Mouse (Mus musculus) heart, postnatal 0 days (tissue): ENCODE measurements around the gene Ndufaf5. TPM values are rescaled to one million over a fixed set of nuclear protein-coding genes. Genes with fewer than 3 reads are reported as not detected.

Source experiments
- ATAC-seq: fragments of 200-750 bp; cut with Nextera tagmentation; 2 replicates; pipeline ENCODE4 v1.8.0; 2017; ENCODE audit warnings: low read depth, moderate number of reproducible peaks, moderate library complexity; ENCODE audit not compliant: insufficient read depth
- DNase-seq: peaks from one replicate; pipeline ENCODE4 v3.0.0-alpha.2; 2016; ENCODE audit warnings: low spot score
- H3K27ac ChIP-seq: fragments of 300-500 bp; sonication (generic); 2 replicates; pipeline ENCODE4 v1.5.1; 2014; ENCODE audit warnings: low read depth, mild to moderate bottlenecking
- H3K27me3 ChIP-seq: fragments of 300-500 bp; sonication (generic); 2 replicates; pipeline ENCODE4 v1.6.1; 2014; ENCODE audit warnings: low read length, mixed read lengths; ENCODE audit not compliant: control insufficient read depth, insufficient read depth
- H3K36me3 ChIP-seq: fragments of 300-500 bp; sonication (generic); replicated peaks from 2 replicates; pipeline ENCODE4 v1.6.1; 2014; ENCODE audit warnings: low read length, mixed read lengths; ENCODE audit not compliant: control insufficient read depth, insufficient read depth
- H3K4me1 ChIP-seq: fragments of 300-500 bp; sonication (generic); 2 replicates; pipeline ENCODE4 v1.6.1; 2014; ENCODE audit warnings: antibody characterized with exemption; ENCODE audit not compliant: control insufficient read depth, insufficient read depth
- H3K4me2 ChIP-seq: fragments of 300-500 bp; sonication (generic); 2 replicates; pipeline ENCODE4 v1.6.1; 2014; ENCODE audit warnings: low read depth, mild to moderate bottlenecking, low read length, moderate library complexity
- H3K4me3 ChIP-seq: fragments of 300-500 bp; sonication (generic); 2 replicates; pipeline ENCODE4 v1.5.1; 2014; ENCODE audit warnings: low read depth, low read length
- H3K9ac ChIP-seq: fragments of 300-500 bp; sonication (generic); replicated peaks from 2 replicates; pipeline ENCODE4 v1.6.1; 2014; ENCODE audit warnings: low read depth, low read length, mixed read lengths
- H3K9me3 ChIP-seq: fragments of 300-500 bp; sonication (generic); replicated peaks from 2 replicates; pipeline ENCODE4 v1.6.1; 2016; ENCODE audit warnings: low read length; ENCODE audit not compliant: control insufficient read depth
- CTCF ChIP-seq: IDR thresholded peaks from 2 replicates; pipeline ENCODE4 v1.5.1; 2016; ENCODE audit warnings: antibody characterized with exemption, control low read depth, low read depth
- EP300 ChIP-seq: IDR thresholded peaks from 2 replicates; pipeline ENCODE4 v1.6.1; 2016; ENCODE audit warnings: antibody characterized with exemption, low read depth
- WGBS: fragments of 180-500 bp; shearing (Covaris S2); extraction: QIAGEN DNeasy Blood & Tissue Kit; methylation state at CpG from one replicate; pipeline ENCODE4 v1.1.7; 2014; 5-methylcytosine and 5-hydroxymethylcytosine counted together
- polyA plus RNA-seq: library from polyadenylated mRNA; unstranded; fragments of >200 nt; fragmentation: Nextera tagmentation; extraction: Ambion mirVana; gene quantifications from 2 replicates; pipeline ENCODE4 v1.2.1, GENCODE M21; 2015
- total RNA-seq: library from RNA; depleted of rRNA; stranded (reverse); fragments of >200 nt; gene quantifications from 2 replicates; pipeline ENCODE4 v1.2.3, GENCODE M21; 2014; ENCODE audit warnings: low replicate concordance

Gene Ndufaf5
- total and polyA plus RNA-seq, 2 experiments from 2014 or later, result 17.1 to 33.4 TPM

DNA sequence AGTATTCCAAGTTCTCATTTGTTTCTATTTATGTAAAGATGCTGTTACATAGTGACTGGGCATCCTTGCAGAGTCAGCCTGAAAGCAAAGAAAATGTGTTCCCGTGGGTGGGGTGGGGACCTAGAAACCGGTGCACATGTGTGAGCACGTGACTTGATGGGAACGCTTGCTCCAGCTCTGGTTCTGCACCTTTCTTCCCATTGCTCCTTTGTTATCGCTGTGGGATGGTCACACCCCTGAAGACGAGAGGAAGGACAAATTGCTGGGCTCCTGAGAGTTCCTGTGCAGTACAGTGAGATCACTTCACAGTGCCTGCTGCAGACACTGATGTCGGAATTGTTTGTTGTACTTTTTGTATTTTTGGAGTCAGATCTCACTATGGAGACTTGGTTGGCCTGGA is 33.3 kb downstream of the Ndufaf5 start:
- ATAC-seq, result no peak
- TF ChIP-seq CTCF (no peak), EP300 (no peak)

DNA sequence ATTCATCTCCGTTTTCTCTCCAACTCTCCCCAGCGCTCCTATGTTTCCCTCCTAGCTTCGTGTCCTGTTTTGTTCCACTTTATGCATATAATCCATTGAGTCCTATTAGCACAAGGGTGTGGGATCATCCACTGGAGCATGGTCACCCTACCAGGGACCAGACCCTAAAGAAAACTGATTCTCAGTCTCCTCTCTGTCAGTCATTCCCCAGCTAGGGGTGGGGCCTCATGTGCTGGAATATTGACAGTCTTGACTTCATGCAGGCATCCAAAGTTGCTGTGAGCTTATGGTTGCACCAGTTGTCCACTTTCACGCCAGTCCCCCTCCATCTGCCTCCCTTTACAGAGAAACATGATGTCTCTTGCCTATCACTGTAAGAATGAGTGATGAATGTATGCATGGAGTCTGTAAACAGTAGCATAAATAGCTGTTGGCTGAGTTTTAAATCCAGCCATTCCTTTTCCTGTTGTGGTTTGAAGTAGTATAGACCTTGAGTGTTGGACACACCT is 44.1 kb downstream of the Ndufaf5 start:
- Histone ChIP-seq H3K9me3 (no peaks in the 10 kb centered on the region), H3K4me3 (no peak overlapping the region), H3K27ac (no peak overlapping the region), H3K36me3 (no peaks in the 10 kb centered on the region), H3K27me3 (no peaks in the 10 kb centered on the region), H3K4me1 (peaks cover 6% of the 10 kb centered on the region; the same call in 1 of the 2 replicates), H3K9ac (no peak overlapping the region), H3K4me2 (no peak overlapping the region)
- TF ChIP-seq EP300 (no peak), CTCF (no peak)
- DNase-seq, result no peak
- ATAC-seq, result no peak
- 90% methylated on average over 4 of the region's 4 CpGs for WGBS

More for the DNA sequence above, 33.3 kb downstream of the Ndufaf5 start:
- Histone ChIP-seq H3K4me1 (no peaks in the 10 kb centered on the region), H3K9ac (no peak overlapping the region), H3K4me3 (no peak overlapping the region), H3K27ac (no peak overlapping the region), H3K27me3 (no peaks in the 10 kb centered on the region), H3K9me3 (no peaks in the 10 kb centered on the region), H3K36me3 (peaks cover 39% of the 10 kb centered on the region), H3K4me2 (no peak overlapping the region)
- DNase-seq, result no peak
- 91% methylated on average over 7 of the region's 7 CpGs for WGBS

DNA sequence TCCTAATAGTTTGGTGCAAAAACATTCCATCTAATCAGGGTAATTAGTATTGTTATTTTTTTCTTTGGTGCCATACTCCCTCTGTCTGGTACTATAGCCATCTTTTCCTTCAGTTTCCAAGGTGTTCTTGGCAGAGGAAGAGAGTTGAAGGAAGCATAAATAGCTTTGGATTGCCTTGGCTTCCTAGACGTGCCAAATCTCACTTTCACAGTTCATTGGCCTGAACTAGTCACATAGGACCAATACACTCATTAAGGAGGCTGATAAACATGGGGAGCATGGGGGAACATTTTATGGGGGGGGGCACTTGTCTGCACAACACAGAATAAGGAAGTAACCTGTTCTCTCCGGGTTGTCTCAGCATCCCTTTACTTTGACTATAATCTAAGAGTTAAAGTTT is 45.0 kb downstream of the Ndufaf5 start:
- 58% methylated on average over 2 of the region's 2 CpGs for WGBS
- no peak overlapping the region for H3K4me3 ChIP-seq
- TF ChIP-seq EP300 (no peak), CTCF (no peak)
- H3K4me1 ChIP-seq, result peaks cover under 1% of the 10 kb centered on the region; the same call in 1 of the 2 replicates
- no peak overlapping the region for H3K9ac ChIP-seq
- H3K9me3 ChIP-seq, result no peaks in the 10 kb centered on the region
- DNase-seq (no peak), ATAC-seq (no peak)
- H3K27me3 ChIP-seq, result no peaks in the 10 kb centered on the region
- no peaks in the 10 kb centered on the region for H3K36me3 ChIP-seq
- no peak overlapping the region for H3K4me2 ChIP-seq
- no peak overlapping the region for H3K27ac ChIP-seq

DNA sequence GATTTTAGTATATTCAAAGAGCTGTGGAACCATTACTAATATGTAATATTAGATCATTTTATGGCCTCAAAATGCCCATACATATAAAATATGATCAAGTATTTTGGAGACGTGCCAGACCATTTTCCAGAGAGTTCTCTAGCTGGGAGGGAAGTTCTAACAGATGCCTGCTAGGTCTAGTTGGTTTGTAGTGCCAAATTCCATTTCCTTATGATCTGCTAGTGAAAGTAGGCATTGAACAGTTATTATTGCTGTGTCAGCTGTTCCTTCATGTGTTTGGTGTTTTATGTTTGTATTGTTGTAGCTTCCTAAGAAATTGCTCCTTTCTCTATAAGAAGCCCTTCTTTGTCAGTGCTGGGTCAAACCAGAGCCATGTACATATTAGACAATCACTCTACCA is 45.5 kb downstream of the Ndufaf5 start:
- Histone ChIP-seq H3K27me3 (no peaks in the 10 kb centered on the region), H3K36me3 (no peaks in the 10 kb centered on the region), H3K4me1 (no peaks in the 10 kb centered on the region), H3K4me3 (no peak overlapping the region), H3K27ac (no peak overlapping the region), H3K4me2 (no peak overlapping the region), H3K9ac (no peak overlapping the region), H3K9me3 (no peaks in the 10 kb centered on the region)
- ATAC-seq (no peak), DNase-seq (no peak)
- no peak for TF ChIP-seq CTCF
- TF ChIP-seq EP300, result no peak
- 55% methylated on average over 1 of the region's 1 CpGs for WGBS

DNA sequence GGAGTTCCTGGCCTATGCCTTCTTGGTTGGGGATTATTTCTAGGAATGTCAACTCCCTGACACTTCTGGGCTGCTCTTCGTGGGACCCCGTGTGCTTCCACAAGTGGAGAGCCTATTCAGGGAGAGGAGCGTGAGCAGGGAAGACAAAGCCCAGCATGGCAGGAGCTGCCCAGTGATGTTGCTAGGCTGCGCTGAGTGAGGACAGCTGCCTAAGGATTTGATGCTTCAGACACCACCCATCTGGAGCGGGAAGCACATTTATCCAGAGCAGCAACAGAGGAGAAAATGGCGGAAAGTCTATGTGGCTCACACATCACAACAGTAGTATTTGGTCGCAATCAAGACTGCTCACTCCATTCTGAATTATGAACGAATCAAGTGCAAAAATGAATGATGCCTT is 49.9 kb downstream of the Ndufaf5 start:
- Histone ChIP-seq H3K27me3 (no peaks in the 10 kb centered on the region), H3K4me1 (no peaks in the 10 kb centered on the region), H3K27ac (no peak overlapping the region), H3K36me3 (no peaks in the 10 kb centered on the region), H3K9ac (no peak overlapping the region), H3K4me3 (no peak overlapping the region), H3K4me2 (no peak overlapping the region), H3K9me3 (no peaks in the 10 kb centered on the region)
- DNase-seq (no peak), ATAC-seq (no peak)
- TF ChIP-seq EP300 (no peak), CTCF (no peak)
- 61% methylated on average over 8 of the region's 8 CpGs for WGBS

DNA sequence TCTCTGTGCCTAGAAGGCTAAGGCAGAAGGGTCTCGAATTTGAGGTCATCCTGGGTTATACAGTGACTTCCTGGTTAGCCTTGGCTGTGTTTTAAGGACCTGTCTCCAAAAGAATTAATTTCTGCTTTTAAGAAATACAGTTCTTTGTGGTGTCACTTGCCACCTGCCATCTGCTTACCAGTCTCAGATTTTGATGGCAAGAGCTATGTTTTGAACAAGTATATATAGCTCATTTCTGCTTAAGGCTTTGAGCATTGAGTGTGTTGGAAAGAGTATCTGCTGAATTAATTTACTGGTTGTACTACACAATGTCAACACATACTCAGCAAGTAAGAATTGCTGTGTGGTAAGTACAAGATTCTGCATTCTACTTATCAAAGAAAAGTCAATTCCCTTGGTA is 59.8 kb downstream of the Ndufaf5 start:
- TF ChIP-seq EP300 (no peak), CTCF (no peak)
- DNase-seq (no peak), ATAC-seq (no peak)
- H3K27ac ChIP-seq, result no peak overlapping the region
- H3K36me3 ChIP-seq, result no peaks in the 10 kb centered on the region
- H3K9me3 ChIP-seq, result no peaks in the 10 kb centered on the region
- H3K9ac ChIP-seq, result no peak overlapping the region
- H3K4me3 ChIP-seq, result no peak overlapping the region
- H3K4me2 ChIP-seq, result no peak overlapping the region
- H3K4me1 ChIP-seq, result no peaks in the 10 kb centered on the region
- 50% methylated on average over 1 of the region's 1 CpGs for WGBS
- no peaks in the 10 kb centered on the region for H3K27me3 ChIP-seq
